Mouse (Mus musculus) frontal cortex, postnatal 25 days (tissue): ENCODE measurements around the gene Phldb2.

ENCODE experiments used
- DNase-seq, 2 experiments: peaks; one replicate each; pipeline ENCODE4 v3.0.0; 2022; ENCODE audit warnings: low spot score in 2 of 2

Gene Phldb2

DNA sequence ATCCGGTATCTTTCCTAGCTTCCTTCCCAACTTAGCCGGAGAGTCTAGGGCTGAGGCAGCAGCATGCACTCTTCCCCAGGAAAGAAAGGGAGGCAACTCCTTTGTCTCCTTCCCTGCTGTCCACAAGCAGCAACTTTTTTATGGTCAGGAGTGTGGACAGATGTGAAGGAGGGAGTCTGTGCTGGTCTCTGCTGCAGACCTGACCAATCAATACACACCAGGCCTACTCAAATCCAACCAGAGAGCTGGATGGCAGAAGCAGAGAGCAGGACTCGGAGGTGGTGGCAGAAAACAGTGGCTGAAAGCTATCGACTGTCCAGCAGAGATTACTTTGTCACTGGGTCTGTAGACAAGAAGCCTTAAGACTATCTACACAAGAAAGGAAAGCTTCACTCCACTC is at the start of gene Phldb2:
Phldb2 (minus strand) TSS at position 205 of the 400 bp plus-strand sequence.
- DNase-seq, result no peak

GRCm38 (mm10) chr16:46001550-46002166 is 48.3 kb upstream of the Phldb2 start:
- DNase-seq, result no peak

- DNase-seq, result no peak
Measured at GRCm38 (mm10) chr16:46000976-46001375, 47.6 kb upstream of the Phldb2 start.

- no peak for DNase-seq
Measured at GRCm38 (mm10) chr16:45999374-46000191, 46.2 kb upstream of the Phldb2 start.

- no peak for DNase-seq
Measured at GRCm38 (mm10) chr16:45998231-45998630, 44.8 kb upstream of the Phldb2 start.

DNA sequence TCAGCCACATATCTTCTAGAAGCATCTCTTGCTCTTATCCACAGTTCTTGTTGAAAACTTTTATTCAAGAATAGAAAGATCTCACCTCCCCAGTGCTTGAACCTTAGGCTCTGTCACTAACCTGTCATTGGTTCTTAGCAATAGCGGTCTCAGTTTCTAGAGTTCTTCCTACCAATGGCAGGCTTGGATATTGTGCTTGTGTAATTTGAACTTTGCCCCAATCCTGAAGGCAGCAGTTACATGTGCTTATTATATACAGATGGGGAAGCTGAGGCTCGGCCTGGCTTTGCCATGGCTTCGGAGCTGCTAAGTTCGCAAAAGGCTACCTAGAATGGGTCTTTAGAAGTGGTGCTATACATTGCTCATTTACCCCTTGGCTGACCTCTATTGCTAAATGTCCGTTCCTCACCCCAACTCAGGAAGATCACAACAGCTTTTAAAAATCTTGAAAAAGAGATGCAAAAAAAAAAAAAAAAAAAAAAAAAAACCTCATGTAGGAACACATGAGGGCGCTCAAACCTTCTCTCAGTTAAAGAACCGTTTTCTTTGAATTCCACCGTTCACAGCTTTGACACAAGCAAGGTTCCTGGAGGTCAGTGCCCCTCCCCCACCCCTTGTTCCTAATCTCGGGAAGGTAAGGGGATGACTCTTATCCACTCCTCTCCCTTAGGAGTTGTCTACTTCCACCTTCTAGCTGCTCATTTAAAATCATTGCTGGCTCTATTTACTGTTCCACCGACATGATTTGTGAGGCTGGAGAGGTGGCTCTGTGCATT is 37.7 kb upstream of the Phldb2 start:
- DNase-seq, result no peak

DNA sequence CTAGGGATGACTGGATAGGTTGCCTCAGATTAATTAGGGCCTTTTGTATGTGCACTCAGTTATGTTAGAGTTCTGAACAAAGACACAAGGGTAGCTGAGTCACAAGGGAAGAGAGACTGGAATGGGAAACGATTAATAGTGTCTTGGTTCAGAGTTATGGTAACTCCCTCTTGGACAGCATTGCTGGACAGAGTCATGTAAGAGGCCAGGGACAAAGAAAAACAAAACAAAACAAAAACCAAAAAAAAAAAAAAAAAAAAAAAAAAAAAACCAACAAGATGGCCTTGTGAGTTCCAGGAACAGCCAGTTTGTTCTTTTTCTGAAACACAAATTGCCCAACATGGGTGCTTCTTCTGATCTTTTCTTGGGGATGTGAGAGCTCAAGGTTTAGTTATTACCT is 32.8 kb upstream of the Phldb2 start:
- no peak for DNase-seq

DNA sequence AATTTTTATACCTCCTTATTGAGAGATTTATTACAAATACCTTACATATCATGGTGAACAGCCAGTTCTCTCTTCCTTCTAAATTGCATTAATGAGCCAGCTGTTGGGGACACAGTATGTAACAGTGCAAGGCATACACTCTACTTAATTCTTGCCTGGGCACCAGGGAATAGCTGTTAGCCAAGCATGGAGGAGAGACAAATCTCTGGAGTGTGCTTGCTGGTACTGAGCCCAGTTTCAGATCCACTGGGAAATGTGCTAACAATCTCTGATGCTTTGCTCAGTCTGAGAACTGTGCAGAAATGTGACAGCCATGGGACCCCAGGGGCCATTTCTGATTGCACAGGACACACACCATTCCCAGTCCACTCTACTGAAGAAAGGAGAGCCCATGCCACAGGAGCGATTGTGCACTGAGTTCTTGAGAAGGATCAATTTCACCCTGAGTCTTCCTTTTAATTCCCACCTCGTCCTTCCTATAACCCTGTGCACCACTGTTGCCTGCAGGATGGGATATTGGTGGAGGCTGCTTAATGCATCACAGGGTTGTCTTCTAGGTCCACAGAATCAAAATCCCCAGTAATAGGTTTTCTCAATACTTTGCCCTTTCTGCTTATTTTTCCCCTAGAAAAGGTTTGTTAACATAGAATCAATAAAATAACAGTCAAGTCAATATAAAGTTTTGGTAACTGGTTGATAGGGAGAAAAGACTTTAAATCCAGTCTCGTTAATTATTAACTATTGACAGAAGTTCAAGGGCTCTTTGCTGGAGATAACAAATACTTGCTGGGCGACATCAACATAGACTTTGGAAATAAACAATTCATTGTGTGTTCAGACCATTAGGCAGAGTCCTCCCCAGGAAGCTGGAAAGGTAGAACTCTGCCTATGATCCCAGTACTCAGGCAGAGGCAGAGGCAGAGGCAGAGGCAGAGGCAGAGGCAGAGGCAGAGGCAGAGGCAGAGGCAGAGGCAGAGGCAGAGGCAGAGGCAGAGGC is 31.5 kb upstream of the Phldb2 start:
- DNase-seq, result no peak

GRCm38 (mm10) chr16:45976251-45976650 is 22.9 kb upstream of the Phldb2 start:
- DNase-seq, result no peak

DNA sequence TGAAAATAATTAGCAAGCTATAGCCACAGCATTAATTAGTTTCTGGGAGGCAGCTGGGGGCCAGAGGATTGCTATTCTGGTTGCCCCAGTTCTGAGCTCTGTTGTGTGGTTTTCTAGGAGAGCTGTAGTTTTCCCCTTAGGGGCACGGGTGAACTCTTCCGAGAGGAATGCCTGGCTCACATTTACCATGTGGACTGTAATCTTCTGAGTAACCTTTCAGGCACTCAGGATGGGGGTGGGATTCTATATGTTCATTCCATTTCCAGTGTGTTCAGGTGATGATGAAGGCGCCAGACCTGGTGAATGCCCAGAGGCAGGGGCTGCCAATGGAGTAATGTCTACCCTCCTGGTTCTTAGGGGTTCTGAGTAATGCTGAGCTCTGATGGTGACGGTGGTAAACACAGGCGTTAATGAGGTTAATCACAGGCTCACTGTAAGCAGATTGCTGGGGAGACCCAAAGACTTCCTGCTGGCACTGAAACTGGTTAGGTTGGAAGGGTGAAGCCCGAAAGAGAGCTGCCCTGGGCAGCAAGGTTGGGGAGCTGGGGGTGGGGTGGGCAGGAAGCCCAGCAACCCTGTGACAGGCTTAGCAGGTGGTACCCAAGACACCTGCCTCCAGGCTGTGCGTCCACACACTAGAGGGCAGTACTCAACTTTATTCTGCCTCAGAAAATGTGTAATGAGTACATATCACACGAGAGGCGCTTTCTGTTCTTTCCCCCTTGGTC is 20.7 kb upstream of the Phldb2 start:
- DNase-seq, result no peak

- no peak for DNase-seq
Measured at GRCm38 (mm10) chr16:45970187-45970586, 16.8 kb upstream of the Phldb2 start.

- DNase-seq, result no peak
Measured at GRCm38 (mm10) chr16:45968716-45969115, 15.3 kb upstream of the Phldb2 start.

DNA sequence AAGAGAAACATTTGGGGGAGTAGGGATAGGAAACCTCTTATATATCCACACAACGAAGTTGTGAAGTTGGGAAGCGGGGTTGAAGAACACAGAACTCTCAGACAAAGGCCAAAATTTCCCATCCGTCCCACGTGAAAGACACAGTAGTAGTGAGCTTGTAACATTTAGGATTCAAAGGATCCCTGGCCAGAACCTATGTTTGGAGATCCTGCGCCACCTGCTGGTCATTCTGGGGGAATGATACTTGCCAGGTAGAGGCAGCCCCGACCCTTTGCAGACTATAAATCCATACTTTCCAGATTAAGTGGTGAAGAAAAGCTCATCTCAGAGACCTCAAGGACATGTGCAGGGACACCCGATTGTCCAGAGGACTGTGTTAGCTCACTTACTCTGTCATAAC is 14.1 kb upstream of the Phldb2 start:
- DNase-seq, result peak; percentile 55 to 57

DNA sequence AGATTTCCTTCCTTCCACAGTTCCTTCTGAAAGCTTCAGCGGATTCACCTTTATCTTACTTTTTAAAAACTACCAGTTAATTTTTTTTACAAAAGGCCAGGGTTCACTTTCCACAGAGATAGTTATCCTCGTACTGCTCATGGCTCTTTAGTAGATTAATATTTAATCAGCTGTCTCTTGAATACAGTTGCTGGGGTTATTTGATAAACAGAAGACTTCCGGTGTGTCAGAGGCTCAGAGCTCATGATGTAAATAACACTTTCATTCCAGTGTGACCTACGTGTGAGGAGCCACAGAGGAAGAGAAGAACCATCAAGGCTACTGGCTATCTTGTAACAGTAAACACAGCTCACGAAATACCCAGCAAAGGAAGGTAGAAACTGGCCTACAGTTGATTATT is 13.2 kb upstream of the Phldb2 start:
- no peak for DNase-seq

- no peak for DNase-seq
Measured at GRCm38 (mm10) chr16:45964777-45965176, 11.4 kb upstream of the Phldb2 start.

- no peak for DNase-seq
Measured at GRCm38 (mm10) chr16:45963837-45964236, 10.4 kb upstream of the Phldb2 start.

GRCm38 (mm10) chr16:45963088-45963487 is 9.7 kb upstream of the Phldb2 start:
- no peak for DNase-seq

GRCm38 (mm10) chr16:45960978-45961377 is 7.6 kb upstream of the Phldb2 start:
- no peak for DNase-seq

- no peak for DNase-seq
Measured at GRCm38 (mm10) chr16:45956390-45956950, 3.1 kb upstream of the Phldb2 start.

GRCm38 (mm10) chr16:45952501-45952900 is 897 bp downstream of the Phldb2 start:
- no peak for DNase-seq
